Mouse (Mus musculus): Measurements from ENCODE around the gene Fam207a. TPM values are rescaled to one million over a fixed set of nuclear protein-coding genes. Genes with fewer than 3 reads are reported as not detected.

Fam207a gene
- polyA plus RNA-seq, 2 experiments: 13.9 to 16.7 TPM

DNA sequence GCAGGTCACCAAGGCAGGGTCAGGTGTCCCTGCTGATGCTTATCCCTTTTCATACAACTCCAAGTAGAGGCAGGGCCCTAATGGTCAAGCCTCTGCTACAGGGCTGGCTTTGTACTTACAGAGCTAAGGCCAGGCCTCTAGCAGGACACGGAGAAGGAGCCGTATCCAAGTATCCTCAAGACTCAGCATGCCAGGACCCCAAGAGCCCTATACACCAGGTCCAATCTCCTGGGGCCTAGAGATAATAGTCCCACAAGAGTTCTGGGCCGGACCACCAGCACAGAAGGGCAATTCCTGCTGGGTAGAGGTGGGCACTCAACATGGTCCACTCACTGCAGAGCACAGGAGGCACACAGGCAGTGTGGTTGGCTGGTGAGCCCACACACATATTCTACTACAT is 6.8 kb downstream of the Fam207a start:
- H3K4me1 ChIP-seq (replicated peaks; ENCODE audit: control insufficient read depth in 2 of 2, insufficient read depth in 2 of 2, low read length in 1 of 2): peaks cover 2 to 11% of the 10 kb centered on the region in 2 experiments; a peak in 3 of 4 replicates
- no peaks in the 10 kb centered on the region for H3K9me3 ChIP-seq (ENCODE audit: control insufficient read depth, low read length)
- DNase-seq (ENCODE audit: low read depth in 3 of 3, low spot score in 3 of 3) (no peak), ATAC-seq (ENCODE audit: insufficient read depth) (no peak)
- H3K27me3 ChIP-seq (ENCODE audit: control insufficient read depth, insufficient read depth, low read length): no peaks in the 10 kb centered on the region
- no peak overlapping the region for H3K4me2 ChIP-seq (ENCODE audit: low read depth)
- H3K36me3 ChIP-seq (replicated peaks; ENCODE audit: control insufficient read depth, insufficient read depth, low read depth): peaks cover 13% of the 10 kb centered on the region
- H3K27ac ChIP-seq: no peak overlapping the region
- H3K9ac ChIP-seq (replicated peaks): no peak overlapping the region
- no peak for TF ChIP-seq CTCF (IDR thresholded peaks at IDR 0.05; ENCODE audit: low read depth)
- TF ChIP-seq EP300 (IDR thresholded peaks at IDR 0.05; ENCODE audit: low read depth): no peak
- no peak overlapping the region for H3K4me3 ChIP-seq (ENCODE audit: insufficient read depth in 1 of 2, low read depth in 2 of 2, low read length in 2 of 2)
- WGBS (ENCODE audit: insufficient replicate concordance): 87% methylated on average over 3 of the region's 3 CpGs

DNA sequence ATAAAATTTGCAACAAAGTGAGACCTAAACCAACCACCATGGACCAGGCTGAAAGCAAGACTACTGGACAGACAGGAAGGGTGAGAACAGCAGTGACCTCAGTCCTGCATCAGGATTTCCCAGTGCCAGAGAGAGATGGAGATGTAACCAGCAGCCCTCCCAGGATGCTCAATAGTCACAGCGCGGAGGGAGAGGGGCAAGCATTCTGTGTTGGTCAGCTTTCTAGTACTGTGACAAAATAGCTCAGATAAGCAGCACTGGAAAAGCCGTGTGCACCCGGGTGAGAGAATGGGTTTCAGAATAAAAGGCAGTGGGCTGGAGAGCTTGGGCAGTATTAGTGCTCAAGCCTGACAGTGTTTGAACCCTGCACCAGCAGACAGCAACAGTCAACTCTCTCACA is 7.8 kb downstream of the Fam207a start:
- Histone ChIP-seq H3K4me3 (ENCODE audit: insufficient read depth in 1 of 2, low read depth in 2 of 2, low read length in 2 of 2) (no peak overlapping the region), H3K4me2 (ENCODE audit: low read depth) (no peak overlapping the region), H3K9ac (replicated peaks) (no peak overlapping the region), H3K9me3 (ENCODE audit: control insufficient read depth, low read length) (no peaks in the 10 kb centered on the region), H3K27ac (no peak overlapping the region), H3K27me3 (ENCODE audit: control insufficient read depth, insufficient read depth, low read length) (no peaks in the 10 kb centered on the region), H3K36me3 (replicated peaks; ENCODE audit: control insufficient read depth, insufficient read depth, low read depth) (peaks cover 13% of the 10 kb centered on the region), H3K4me1 (replicated peaks; ENCODE audit: control insufficient read depth in 2 of 2, insufficient read depth in 2 of 2, low read length in 1 of 2) (peaks cover 2 to 11% of the 10 kb centered on the region in 2 experiments; a peak in 3 of 4 replicates)
- WGBS (ENCODE audit: insufficient replicate concordance): 84% methylated on average over 4 of the region's 4 CpGs
- TF ChIP-seq EP300 (IDR thresholded peaks at IDR 0.05; ENCODE audit: low read depth): no peak
- no peak for TF ChIP-seq CTCF (IDR thresholded peaks at IDR 0.05; ENCODE audit: low read depth)
- no peak for ATAC-seq (ENCODE audit: insufficient read depth)
- DNase-seq (ENCODE audit: low read depth in 3 of 3, low spot score in 3 of 3): no peak

- DNase-seq (ENCODE audit: low read depth in 3 of 3, low spot score in 3 of 3): no peak
- Histone ChIP-seq H3K9ac (replicated peaks) (no peak overlapping the region), H3K27ac (no peak overlapping the region), H3K4me3 (ENCODE audit: insufficient read depth in 1 of 2, low read depth in 2 of 2, low read length in 2 of 2) (no peak overlapping the region), H3K9me3 (ENCODE audit: control insufficient read depth, low read length) (no peaks in the 10 kb centered on the region), H3K4me2 (ENCODE audit: low read depth) (no peak overlapping the region), H3K4me1 (replicated peaks; ENCODE audit: control insufficient read depth in 2 of 2, insufficient read depth in 2 of 2, low read length in 1 of 2) (peaks cover 2 to 11% of the 10 kb centered on the region in 2 experiments; a peak in 3 of 4 replicates), H3K36me3 (replicated peaks; ENCODE audit: control insufficient read depth, insufficient read depth, low read depth) (peaks cover 11% of the 10 kb centered on the region), H3K27me3 (ENCODE audit: control insufficient read depth, insufficient read depth, low read length) (no peaks in the 10 kb centered on the region)
- TF ChIP-seq EP300 (IDR thresholded peaks at IDR 0.05; ENCODE audit: low read depth): no peak
- no peak for TF ChIP-seq CTCF (IDR thresholded peaks at IDR 0.05; ENCODE audit: low read depth)
- ATAC-seq (ENCODE audit: insufficient read depth): no peak
- 84% methylated on average over 13 of the region's 13 CpGs for WGBS (ENCODE audit: insufficient replicate concordance)
These were observed 8.5 kb downstream of the Fam207a start for GRCm38 (mm10) chr10:77506961-77507577.

- ATAC-seq (ENCODE audit: insufficient read depth) (no peak), DNase-seq (ENCODE audit: low read depth in 3 of 3, low spot score in 3 of 3) (no peak)
- Histone ChIP-seq H3K9me3 (ENCODE audit: control insufficient read depth, low read length) (no peaks in the 10 kb centered on the region), H3K4me2 (ENCODE audit: low read depth) (no peak overlapping the region), H3K27me3 (ENCODE audit: control insufficient read depth, insufficient read depth, low read length) (no peaks in the 10 kb centered on the region), H3K9ac (replicated peaks) (no peak overlapping the region), H3K4me3 (ENCODE audit: insufficient read depth in 1 of 2, low read depth in 2 of 2, low read length in 2 of 2) (no peak overlapping the region), H3K36me3 (replicated peaks; ENCODE audit: control insufficient read depth, insufficient read depth, low read depth) (peaks cover 11% of the 10 kb centered on the region), H3K4me1 (replicated peaks; ENCODE audit: control insufficient read depth in 2 of 2, insufficient read depth in 2 of 2, low read length in 1 of 2) (peaks cover 2 to 11% of the 10 kb centered on the region in 2 experiments; a peak in 3 of 4 replicates), H3K27ac (no peak overlapping the region)
- TF ChIP-seq EP300 (IDR thresholded peaks at IDR 0.05; ENCODE audit: low read depth) (no peak), CTCF (IDR thresholded peaks at IDR 0.05; ENCODE audit: low read depth) (no peak)
- WGBS (ENCODE audit: insufficient replicate concordance): 77% methylated on average over 5 of the region's 5 CpGs
These were observed 9.1 kb downstream of the Fam207a start for GRCm38 (mm10) chr10:77506526-77506925.

GRCm38 (mm10) chr10:77504143-77504542 is 11.4 kb downstream of the Fam207a start:
- no peak for DNase-seq (ENCODE audit: low read depth in 3 of 3, low spot score in 3 of 3)
- H3K27me3 ChIP-seq (ENCODE audit: control insufficient read depth, insufficient read depth, low read length): no peaks in the 10 kb centered on the region
- no peak overlapping the region for H3K27ac ChIP-seq
- 81% methylated on average over 6 of the region's 6 CpGs for WGBS (ENCODE audit: insufficient replicate concordance)
- peaks cover 8% of the 10 kb centered on the region for H3K36me3 ChIP-seq (replicated peaks; ENCODE audit: control insufficient read depth, insufficient read depth, low read depth)
- no peak for ATAC-seq (ENCODE audit: insufficient read depth)
- H3K4me2 ChIP-seq (ENCODE audit: low read depth): no peak overlapping the region
- H3K4me1 ChIP-seq (replicated peaks; ENCODE audit: control insufficient read depth in 2 of 2, insufficient read depth in 2 of 2, low read length in 1 of 2): peaks cover 0 to 3% of the 10 kb centered on the region in 2 experiments; a peak in 1 of 4 replicates
- no peaks in the 10 kb centered on the region for H3K9me3 ChIP-seq (ENCODE audit: control insufficient read depth, low read length)
- H3K9ac ChIP-seq (replicated peaks): no peak overlapping the region
- H3K4me3 ChIP-seq (ENCODE audit: insufficient read depth in 1 of 2, low read depth in 2 of 2, low read length in 2 of 2): no peak overlapping the region
- no peak for TF ChIP-seq CTCF (IDR thresholded peaks at IDR 0.05; ENCODE audit: low read depth)
- no peak for TF ChIP-seq EP300 (IDR thresholded peaks at IDR 0.05; ENCODE audit: low read depth)
